Mouse (Mus musculus): ENCODE measurements at regions not wholly inside any gene's neighbourhood (a gene's known extent, or its start where the extent isn't known, plus 50 kb on each side); places are given as distances from the start of the nearest gene placed in this dataset.

DNA sequence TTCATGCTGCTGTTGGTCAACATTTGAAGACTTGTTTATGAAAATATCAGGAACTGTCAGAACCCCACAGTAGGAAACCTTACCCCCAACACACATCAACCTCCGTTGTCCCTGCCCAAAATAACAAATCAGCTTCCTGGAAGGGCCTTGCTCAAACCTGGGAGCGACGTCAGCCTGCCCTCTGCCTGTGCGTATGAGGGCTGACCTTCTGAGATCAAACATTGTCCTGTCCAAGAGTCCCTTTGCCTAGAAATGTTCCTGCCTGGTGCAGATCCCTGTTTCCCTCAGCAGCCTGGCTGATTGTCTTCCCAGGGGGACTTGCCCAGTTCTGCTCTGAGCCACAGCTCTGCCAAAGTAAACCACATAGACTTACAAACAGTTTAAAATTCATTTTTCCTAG lies 307.1 kb downstream of the Gadd45g start:
- TF ChIP-seq POLR2A (IDR thresholded peaks at IDR 0.05; ENCODE audit: borderline replicate concordance, insufficient read depth, low read length) (no peak), CTCF (IDR thresholded peaks at IDR 0.05; ENCODE audit: borderline replicate concordance, insufficient read depth, low read depth, low read length) (no peak)
